Mouse (Mus musculus): ENCODE measurements around the gene Ntrk1.

Gene Ntrk1

DNA sequence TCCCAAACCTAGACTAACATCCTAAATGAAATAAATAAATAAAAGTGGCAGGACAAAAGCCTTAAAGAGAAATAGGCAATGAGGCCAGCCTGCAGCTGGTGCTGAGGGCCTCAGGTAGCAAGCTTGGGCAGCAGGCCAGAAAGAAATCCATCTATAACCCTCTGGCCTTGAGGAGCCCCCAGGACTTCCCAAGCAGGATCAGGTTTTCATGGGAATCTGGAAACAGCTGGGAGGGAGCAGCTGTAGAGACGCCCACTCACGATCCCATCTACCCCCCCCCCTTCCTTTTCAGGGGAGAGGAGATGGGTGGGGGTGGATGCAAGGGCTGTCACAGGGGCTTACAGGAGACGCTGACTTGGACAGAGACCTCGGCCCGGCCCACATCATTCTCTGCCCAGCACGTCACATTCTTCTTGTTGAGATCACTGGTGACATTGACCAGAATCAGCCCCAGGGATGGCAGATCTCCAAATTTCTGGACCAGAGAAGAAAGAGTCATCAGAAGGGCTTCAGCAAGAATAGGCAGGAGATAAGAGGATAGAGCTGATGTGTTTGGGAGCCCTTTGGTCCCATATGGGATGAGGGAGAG, 9.2 kb downstream of the Ntrk1 start:
- DNase-seq (ENCODE audit: low spot score): no peak

DNA sequence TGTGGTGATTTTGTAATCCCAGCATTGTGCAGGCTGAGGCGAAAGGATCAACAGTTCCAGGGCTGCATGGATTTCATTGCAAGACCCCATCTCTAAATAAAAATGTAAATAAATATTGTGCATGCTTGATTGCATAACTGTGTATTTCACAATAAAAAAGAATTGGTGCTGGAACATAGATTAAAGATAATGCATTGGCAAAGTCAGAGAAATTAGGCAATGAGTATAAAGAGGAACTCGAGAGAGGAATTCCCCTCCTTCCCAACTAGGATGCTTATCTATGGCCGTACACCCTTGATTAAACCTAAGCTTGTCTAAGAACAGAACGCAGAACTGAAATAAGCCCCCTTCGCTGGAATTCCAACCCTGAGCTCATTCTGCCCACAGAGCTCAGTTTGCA, 9.8 kb downstream of the Ntrk1 start:
- DNase-seq (ENCODE audit: low spot score): no peak

DNA sequence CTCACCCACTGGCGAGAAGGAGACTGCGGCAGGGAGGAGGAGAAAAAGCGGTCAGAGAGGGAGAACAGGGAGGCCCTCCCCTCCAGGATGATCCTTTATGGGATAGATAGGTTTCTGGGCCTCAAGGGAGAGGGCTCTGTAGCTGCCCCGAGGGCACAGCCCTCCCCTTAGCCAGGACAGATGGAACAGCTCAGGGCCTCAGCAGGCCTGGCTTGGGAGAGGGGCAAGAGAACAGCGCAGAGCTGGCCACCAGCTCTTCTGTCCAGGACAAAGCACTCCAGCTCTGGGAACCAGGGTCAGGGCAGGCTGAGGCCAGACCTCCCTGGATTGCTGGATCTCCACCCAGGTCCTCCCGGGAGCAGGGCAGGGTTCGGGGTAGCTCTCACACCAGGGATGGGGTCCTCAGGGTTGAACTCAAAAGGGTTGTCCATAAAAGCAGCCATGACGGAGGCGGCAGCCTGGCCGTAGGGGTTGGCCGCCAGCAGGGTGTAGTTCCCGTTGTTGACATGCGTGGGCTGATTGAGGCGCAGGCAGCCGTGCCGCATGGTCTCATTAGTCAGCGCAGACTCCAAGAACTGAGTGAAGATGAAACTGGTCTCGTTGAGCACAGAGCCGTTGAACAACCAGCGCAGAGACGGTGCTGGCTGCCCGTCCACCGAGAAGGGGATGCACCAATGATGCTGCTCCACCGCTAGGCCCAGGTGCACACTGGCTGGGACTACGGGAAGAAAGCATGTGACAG, 11.5 kb downstream of the Ntrk1 start:
- DNase-seq (ENCODE audit: low spot score): no peak

DNA sequence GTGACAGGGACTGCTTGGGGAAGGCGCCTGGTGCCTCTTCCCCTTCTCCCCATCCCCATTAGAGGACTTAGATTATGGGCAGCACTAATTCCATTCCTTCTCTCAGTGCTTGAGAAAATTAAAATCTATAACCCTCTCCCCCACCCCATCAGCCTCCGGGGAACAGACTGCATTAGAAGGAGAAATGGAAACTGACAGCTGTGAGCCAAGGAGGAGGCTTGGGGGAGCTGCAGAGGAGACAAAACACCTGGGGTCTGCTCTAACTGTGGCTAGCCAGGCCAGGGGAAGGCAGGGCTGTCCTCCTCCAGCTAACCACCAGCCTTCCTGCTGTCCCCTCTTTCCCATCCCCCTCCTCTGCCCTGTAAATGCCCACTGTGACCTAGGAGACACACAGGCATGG, 15.9 kb downstream of the Ntrk1 start:
- no peak for DNase-seq (ENCODE audit: low spot score)

GRCm38 (mm10) chr3:87778283-87778682, 16.7 kb downstream of the Ntrk1 start:
- DNase-seq (ENCODE audit: low spot score): no peak

- no peak for DNase-seq (ENCODE audit: low spot score)
Observed at GRCm38 (mm10) chr3:87771088-87771487, 23.9 kb downstream of the Ntrk1 start.

DNA sequence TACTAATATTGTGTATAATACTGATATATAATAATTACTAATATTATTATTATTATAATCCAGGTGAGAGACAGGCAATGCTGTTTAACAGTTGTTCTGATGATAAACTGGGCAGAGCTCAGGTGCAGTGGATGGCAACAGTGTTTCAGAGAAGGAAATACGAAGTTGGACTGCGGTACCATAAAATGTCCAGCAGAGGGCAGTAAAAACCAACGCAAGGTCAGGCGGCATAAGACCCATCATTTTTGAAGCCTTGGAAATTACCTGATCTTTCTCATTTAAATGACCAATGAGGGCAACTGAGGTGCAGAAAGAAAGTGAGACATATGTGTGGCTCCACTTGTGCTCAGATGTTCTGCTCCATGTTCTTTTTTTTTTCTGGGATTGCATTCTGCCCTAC, 24.7 kb downstream of the Ntrk1 start:
- peak; percentile 77 for DNase-seq (ENCODE audit: low spot score)

GRCm38 (mm10) chr3:87769506-87769905, 25.5 kb downstream of the Ntrk1 start:
- no peak for DNase-seq (ENCODE audit: low spot score)

GRCm38 (mm10) chr3:87768844-87769243, 26.1 kb downstream of the Ntrk1 start:
- DNase-seq (ENCODE audit: low spot score): peak; percentile 71

DNA sequence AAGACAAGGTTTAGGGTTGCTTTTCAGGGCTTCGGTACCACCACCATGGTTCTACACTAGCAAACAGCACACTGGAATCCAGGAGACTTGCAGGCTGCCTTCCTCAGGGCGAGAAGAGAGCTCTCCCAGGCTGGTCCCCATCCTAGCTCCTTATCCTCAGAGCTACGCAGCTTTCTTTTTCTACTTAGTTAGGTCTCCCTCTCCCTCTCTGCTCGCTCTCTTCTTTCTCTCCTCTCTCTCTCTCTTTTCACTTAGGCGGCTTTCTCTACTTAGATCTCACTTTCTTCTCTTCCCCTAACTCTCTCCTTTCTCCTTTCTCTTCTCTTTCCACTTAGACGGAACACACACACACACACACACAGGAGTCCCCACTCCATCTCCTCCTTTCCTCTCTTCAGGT, 26.5 kb downstream of the Ntrk1 start:
- no peak for DNase-seq (ENCODE audit: low spot score)

DNA sequence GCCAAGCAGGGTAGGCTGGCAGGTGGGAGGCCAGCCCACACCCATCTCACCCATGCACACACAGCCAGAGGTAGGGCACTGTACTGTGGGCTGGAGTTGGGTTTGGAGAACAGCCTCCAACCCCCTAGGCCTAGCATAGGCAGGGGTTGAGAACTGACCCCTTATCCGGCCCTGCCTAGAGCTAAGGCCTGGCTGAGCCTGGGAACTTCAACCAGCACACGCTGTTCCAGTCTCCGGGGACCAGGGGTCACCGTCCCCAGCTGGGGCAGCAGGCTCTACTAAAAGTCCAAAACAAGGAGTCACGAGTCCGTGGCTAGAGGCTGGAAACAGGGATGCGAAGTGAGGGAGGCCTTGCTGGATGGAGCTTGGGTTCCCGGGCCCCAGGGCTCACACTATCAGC, 27.2 kb downstream of the Ntrk1 start:
- DNase-seq (ENCODE audit: low spot score): no peak

GRCm38 (mm10) chr3:87766284-87766667, 28.7 kb downstream of the Ntrk1 start:
- DNase-seq (ENCODE audit: low spot score): no peak

GRCm38 (mm10) chr3:87765631-87766283, 29.2 kb downstream of the Ntrk1 start:
- DNase-seq (ENCODE audit: low spot score): no peak

DNA sequence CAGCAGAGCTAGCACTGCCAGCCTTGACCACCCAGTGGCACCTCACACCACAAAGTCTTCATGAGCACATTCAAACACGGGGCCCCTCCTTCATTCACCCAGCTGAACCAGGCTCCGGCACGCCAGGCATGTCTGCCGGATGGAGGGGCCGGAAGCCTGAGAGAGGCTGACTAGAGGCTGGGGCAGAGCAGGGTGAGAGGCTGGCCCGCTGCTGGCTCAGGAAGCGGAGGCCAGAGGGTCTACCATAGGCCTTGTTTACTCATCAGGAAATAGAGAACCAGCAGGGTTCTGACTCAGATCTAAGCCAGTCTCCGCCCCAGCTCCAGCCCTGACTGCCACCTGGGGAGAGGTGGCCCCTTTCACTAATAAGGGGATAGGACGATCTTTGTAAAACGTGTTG, 29.9 kb downstream of the Ntrk1 start:
- peak; percentile 66 for DNase-seq (ENCODE audit: low spot score)

- no peak for DNase-seq (ENCODE audit: low spot score)
Observed at GRCm38 (mm10) chr3:87764506-87764905, 30.5 kb downstream of the Ntrk1 start.

- peak; percentile 59 for DNase-seq (ENCODE audit: low spot score)
Observed at GRCm38 (mm10) chr3:87763683-87764289, 31.2 kb downstream of the Ntrk1 start.

GRCm38 (mm10) chr3:87763202-87763601, 31.8 kb downstream of the Ntrk1 start:
- no peak for DNase-seq (ENCODE audit: low spot score)

GRCm38 (mm10) chr3:87761408-87762375, 33.3 kb downstream of the Ntrk1 start:
- DNase-seq (ENCODE audit: low spot score): no peak

GRCm38 (mm10) chr3:87758641-87759040, 36.3 kb downstream of the Ntrk1 start:
- no peak for DNase-seq (ENCODE audit: low spot score)

DNA sequence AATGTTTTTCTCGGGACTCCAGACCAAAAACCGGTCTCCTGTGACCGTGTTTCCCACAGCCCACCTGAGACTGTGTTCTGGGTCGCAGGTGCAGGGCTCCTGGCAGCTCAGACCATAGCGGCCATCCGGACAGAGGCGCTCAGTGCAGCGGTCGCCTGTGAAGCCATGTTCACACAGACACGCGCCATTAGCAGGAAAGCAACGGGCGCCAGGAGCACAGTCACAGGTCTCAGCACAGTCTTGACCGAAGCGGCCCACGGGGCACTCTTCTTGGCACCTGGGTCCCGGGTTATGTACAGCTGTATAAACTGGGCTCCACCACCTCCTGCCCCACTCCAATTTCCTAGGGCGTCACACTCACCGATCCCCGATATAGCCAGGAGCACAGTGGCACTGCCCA, 38.5 kb downstream of the Ntrk1 start:
- no peak for DNase-seq (ENCODE audit: low spot score)

DNA sequence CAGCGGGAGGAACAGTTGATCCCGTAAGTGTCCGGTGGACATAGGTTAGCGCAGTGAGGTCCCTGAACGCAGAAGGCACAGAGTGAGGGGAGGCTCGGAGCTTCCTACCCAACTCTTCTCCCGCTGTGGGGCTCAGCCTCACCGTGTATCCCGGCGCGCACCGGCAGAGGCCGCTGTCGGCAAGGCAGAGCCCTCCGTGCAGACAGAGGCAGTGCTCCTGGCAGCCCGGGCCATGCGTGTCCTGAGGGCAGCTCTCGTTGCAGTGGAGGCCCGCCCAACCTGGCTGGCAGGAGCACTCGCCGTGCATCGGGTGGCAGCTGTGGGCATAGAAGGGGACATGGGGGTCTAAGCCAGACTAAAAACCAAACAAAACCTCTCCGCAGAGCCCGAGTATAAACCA, 39.0 kb downstream of the Ntrk1 start:
- peak; percentile 90 for DNase-seq (ENCODE audit: low spot score)

DNA sequence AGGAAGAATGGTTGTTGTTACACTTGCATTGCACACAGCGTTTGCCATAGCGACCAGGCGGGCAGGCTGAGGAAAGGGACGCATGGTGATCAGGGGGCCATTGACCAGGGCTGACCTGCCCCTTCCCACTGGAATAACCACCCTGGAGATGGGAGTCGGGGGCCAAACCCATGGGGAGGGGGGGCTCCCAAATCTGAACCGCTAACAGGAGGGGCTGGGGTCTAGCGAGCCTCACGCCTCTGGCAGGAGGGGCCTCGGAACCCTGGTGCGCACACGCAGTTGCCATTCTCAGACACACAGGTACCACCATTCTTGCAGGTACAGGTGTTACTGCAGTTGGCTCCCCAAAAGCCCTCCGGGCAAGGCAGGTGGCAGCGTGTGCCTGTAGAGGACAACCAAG, 41.1 kb downstream of the Ntrk1 start:
- DNase-seq (ENCODE audit: low spot score): no peak
